Mouse (Mus musculus) v-Abl transformed pro-B cells (cell line): ENCODE data around the gene Atp8a1.

Source experiments
- in situ Hi-C, 2 experiments: fragments of 400-800 bp; cut with MboI; formaldehyde crosslinking; loops; one replicate each; pipeline ENCODE4 v1.15.1; 2025; ENCODE audit not compliant: unreplicated experiment in 2 of 2

The Atp8a1 gene

DNA sequence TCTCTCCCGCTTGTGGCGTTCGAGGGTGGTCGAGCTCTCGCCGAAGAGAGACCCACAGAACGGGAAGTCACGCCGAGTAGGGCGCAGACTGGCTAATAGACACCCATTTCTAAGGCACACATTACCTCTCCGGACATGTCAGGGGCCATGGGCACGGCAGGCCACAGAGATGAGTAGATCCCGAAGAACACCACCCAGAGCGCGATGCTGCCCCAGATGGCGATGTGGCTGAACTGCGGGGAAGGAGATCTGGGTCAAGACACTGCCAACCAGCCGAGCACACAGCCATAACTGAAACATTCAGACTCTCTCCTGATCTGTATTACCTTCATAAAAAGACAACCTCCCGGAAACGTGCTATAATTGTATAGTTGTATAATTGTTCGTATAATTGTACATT lies 199.7 kb downstream of the Atp8a1 start:
- in situ Hi-C loops = no loop called here

- in situ Hi-C loops = no loop called here
Observed at GRCm38 (mm10) chr5:67646756-67647529, 200.3 kb downstream of the Atp8a1 start.

DNA sequence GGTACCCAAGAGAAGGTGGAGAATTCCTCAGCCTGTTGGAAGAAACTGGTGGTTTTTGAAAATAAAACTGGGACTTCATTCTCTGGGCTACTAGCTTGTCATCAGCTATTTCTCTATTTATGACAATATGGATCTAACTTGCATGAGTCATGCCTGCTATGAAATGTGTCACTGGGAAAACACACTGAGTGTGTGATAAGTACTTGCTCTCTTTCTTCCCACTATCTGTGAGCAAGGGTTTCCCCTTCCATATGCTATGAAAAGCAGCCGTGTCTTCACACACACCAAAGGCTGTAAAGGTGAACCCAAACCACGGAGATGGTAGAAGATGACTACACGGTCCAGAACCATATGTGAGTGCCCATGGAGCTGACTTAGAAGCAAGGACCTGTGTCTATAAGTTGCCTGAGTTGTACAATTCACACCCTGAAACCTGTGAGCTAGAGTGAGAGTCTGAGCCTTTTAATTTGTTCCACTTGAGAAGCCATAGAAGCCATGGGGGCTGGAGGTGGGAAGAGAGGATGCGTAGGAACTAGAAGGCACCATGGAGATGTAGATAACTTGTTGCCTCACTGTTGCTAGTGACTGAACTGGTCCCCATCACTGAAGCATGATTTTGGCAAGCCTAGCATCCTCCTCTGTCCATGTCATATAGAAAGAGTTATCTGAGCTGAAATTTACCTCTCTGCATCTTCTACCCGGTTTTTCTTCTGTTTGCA lies 203.5 kb downstream of the Atp8a1 start:
- in situ Hi-C loops = no loop called here

DNA sequence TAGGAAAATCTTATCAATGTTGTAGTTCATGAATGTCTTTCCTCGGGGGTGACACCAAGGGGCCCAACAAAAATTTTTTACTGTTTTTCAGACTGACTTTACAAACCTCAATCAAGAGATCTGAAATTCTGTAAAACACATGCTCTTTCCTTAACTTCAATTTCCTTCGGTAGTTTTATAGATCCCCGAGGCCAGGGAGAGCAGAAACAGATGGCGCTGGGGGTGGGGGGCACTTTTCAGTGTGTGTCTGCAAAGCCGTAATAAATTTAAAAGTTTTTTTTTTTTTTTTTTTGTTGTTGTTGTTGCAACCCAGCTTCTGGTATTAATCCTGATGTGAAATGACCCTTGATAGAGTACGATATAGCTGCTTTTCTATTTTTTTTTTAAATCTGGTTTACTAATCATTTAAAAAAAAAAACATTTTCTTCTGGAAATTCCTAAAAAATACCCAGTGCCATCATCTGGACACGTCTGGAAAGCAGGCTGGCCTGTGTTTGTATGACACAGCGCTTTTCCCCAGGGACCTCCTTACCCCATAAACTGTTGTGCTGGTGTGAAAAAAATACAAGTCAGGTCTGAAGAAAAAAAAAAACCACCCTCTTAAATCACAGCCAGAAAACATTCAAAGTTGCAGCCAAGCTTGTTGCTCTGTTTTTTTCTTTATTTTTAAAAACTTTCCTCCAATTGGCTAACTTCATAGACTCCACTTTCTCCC lies 205.7 kb downstream of the Atp8a1 start:
- in situ Hi-C loops = no loop called here

DNA sequence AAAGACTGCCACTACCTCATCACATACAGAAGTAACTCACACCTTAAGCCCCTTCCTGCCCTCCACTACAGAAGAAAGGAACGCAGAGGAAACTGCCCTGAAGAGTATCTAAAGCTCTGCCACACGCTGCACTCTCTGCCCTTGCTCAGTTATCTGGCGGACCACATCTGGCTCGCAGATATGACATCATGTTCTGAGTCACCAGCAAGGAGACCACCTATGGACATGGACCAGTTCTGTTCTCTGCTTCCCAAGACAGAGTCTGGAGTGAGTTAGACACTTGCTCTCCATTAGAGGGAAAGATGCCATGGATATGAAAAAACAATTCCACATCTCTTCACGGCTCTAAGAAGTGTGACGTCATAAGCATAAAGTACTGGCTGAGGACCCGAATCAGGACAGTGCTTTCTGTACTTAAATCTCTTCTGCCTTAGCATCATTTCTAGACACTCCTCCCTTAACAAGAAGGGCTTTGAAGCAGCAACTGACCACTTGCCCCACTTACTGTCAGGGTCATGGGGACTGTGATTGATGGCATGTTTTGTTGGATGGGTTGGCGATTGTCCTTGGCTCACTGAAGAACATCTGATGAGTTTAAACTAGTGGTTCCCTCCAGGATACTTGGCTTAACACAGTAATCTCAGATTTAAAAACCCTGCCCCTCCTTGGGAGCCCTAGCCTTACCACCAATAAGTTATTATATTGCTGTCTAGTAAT lies 206.5 kb downstream of the Atp8a1 start:
- in situ Hi-C loops = no loop called here

- in situ Hi-C loops = no loop called here
Observed at GRCm38 (mm10) chr5:67634339-67634738, 212.9 kb downstream of the Atp8a1 start.

GRCm38 (mm10) chr5:67633831-67634268 lies 213.4 kb downstream of the Atp8a1 start:
- in situ Hi-C loops = no loop called here

DNA sequence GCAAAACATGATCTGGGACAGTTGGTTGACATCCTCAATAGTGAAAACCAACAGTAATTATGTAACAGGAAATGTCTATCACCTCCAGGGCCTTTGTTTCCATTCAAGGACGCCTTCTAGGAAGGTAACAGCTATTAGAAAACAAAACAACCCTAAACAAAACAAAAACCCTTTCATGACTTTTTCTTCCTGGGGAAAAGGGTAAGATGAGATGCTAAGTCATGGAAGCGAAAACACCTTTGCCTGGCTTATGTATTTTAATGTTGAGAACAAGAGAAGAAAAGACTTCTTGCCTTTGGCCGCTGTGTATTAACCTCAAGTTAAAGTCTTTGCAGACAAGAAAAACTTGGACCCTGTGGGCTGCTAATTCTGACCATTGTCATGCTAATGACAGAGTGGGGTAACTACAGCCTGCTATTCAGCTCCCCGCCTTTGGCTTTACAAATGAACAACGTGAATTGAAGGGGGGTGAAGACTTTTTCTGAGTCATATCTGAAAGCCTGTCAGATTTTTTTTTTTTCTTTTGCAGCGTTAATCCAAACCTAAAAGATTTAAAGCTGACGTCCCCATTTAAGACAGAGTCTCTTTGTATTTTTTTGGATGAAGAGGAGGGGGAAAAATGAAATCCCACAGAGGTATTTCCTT lies 214.0 kb downstream of the Atp8a1 start:
- in situ Hi-C loops = no loop called here

DNA sequence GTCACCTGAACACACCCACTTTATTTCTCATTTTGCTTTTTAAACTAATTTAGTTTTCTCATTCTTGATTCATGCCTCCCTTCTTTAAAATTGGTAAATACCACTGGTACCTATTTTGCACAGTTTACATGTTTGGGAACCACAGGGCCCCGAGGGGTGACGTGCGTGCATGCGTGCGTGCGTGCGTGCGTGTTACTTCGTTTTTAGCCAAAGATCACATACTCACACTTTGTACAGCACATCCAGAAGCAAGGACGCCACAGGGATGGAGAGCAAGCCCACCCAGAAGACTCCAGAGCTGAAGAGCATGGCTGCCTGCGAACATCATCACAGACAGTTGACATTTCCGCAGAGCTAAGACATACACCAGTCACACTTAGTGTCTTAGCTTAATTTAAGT lies 216.0 kb downstream of the Atp8a1 start:
- in situ Hi-C loops = no loop called here

DNA sequence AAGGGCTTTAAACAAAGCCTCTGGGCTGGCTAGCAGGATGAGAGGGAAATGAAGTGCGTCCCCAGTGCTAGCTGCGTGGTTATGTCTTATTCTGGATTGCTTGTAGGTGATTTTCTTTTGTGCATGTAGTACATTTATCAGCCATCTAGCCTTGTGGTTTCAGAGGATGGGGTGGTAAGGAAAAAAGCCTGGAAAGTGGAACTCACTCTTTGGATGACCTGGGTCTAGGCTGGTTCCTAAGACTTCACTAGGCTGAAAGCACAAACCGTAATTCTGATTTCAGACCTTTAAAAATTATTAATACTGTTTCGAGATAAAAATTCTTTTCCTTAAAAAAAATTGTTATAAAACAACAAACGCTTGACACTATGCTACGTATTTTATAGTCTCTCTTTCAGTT lies 217.4 kb downstream of the Atp8a1 start:
- in situ Hi-C loops = no loop called here

- in situ Hi-C loops = no loop called here
Observed at GRCm38 (mm10) chr5:67629440-67629839, 217.8 kb downstream of the Atp8a1 start.

DNA sequence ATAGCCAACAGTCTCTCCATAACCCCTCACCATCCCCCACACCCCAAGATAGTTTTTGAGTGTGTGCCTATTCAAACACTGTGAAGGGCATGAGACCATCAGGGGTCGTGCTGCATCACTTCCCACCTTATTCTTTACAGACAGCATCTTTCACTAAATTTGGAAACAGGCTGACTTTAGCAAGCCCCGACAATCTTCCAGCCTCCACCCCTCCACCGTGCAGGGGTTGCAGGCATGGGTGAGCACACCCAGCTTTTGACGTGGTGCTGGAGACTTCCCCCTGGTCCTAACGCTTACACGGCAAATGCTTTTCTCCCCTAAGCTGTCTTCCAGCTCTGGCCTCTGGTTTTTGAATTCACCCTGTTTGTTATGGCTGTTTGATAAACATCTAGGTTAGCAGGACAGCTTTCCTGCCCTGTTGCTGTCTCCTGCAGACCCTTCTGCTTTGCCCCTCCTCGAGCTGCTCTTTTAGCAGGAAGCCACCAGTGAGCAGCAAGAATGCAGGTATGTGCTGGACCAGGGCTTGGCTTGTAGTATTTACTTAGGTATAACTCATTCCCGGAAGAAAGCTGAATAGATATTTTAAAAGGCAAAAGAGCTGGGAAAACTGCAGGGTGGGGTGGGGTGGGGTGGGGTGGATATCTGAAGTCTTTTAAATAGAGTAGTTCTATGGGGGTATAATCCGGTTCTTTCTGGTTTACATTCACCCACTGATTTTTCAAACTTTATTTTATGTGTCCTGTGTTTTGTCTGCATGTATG lies 218.9 kb downstream of the Atp8a1 start:
- in situ Hi-C loops = no loop called here

DNA sequence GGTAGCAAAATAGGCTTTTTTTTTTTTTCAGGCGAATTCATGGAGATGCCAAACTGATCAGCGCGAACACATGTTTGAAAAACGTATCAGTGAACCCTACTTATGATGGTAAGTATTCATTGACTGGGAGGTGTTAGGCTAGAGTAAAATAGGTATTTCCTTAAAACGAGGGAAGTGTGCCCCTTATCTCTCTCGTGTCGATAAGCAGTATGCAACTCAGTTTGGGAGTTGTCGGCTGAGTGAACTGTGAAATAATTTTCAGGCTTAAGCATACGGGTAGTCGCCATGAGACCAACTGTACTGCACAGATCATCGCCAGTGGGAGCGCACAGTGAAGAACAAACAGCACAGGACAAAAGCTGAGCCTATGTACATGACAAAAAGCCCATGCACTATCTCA lies 226.0 kb downstream of the Atp8a1 start:
- in situ Hi-C loops = no loop called here

GRCm38 (mm10) chr5:67609520-67609837 lies 237.8 kb downstream of the Atp8a1 start:
- in situ Hi-C loops = no loop called here

DNA sequence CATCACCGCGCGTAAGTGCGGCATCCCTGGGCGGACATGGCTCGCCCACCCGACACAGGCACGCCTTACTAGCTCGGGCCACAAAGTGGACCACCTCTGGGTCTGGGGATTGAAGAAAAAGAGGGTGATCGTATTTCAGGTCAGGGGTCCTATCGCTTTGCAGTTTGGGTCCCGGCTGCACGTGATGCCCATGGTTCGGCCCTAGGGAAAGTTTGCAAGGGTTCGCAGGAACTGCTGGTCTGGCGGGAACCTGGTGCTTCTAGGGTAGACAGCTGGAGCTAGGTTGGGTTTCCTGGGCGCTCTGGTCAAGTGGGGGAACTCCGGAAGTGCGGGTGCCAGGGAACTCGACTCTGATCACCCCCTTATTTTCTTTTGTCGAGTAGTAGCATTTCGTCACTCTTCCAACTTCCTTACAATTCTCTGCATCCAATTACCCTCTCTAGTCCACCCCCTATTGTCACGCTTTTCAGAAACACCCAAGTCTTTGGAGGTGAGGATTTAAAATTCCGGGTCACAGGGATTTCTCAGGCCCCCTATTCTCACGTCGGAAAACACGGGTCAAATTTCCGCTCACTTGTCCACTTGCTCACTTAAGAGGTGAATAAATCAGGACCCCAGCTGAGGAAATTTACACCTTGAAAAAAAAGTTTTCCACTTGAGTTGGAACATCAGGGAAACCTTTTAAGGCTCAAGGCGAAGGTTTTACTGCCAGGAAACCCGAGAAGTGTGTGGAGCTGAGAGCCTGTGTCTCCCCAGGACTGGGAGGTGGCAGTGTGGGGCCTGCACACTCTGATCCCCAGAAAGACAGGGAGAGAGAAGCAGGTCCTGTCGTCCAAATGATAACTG lies 238.3 kb downstream of the Atp8a1 start:
- in situ Hi-C loops = no loop called here

DNA sequence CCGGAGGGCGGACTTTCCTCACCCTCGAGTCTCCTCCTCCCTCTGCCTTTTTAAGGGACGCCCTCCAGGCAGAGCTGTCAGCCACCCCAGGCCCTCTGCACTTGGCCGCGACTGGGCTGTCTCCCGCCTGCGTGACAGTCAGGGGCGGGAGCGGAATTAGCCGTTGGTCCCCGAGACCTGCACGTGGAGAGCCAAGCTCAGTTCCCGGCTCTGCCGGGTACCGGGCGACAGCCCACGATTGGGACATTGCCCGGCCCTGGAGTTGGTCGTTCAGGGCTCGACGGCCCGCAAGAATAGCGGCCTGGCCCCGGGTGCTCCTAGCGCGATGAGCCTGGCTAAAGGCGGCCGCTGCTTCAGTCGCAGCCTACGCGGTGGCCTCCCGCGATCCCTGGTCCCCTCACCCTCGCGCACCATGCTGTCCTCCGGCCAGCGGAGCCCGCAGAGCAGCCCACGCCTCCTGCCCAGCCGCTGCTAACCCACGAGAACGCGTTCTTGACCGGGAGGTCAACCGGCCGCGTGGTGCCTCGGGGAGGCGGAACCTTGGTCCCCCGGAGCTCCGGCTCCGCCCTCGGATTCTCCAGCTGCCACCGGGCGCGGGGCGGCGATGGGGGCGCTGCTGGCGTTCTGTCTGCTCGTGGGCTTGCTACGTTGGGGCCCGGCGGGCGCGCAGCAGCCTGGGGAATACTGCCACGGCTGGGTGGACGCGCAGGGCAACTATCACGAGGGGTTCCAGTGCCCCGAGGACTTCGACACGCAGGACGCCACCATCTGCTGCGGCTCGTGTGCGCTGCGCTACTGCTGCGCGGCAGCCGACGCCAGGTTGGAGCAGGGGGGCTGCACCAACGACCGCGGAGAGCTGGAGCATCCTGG lies 239.2 kb downstream of the Atp8a1 start, which contains the start of gene Shisa3:
TSS of gene Shisa3 (plus strand) at position 79 of the 870 bp plus-strand sequence.
- in situ Hi-C loops = no loop called here

DNA sequence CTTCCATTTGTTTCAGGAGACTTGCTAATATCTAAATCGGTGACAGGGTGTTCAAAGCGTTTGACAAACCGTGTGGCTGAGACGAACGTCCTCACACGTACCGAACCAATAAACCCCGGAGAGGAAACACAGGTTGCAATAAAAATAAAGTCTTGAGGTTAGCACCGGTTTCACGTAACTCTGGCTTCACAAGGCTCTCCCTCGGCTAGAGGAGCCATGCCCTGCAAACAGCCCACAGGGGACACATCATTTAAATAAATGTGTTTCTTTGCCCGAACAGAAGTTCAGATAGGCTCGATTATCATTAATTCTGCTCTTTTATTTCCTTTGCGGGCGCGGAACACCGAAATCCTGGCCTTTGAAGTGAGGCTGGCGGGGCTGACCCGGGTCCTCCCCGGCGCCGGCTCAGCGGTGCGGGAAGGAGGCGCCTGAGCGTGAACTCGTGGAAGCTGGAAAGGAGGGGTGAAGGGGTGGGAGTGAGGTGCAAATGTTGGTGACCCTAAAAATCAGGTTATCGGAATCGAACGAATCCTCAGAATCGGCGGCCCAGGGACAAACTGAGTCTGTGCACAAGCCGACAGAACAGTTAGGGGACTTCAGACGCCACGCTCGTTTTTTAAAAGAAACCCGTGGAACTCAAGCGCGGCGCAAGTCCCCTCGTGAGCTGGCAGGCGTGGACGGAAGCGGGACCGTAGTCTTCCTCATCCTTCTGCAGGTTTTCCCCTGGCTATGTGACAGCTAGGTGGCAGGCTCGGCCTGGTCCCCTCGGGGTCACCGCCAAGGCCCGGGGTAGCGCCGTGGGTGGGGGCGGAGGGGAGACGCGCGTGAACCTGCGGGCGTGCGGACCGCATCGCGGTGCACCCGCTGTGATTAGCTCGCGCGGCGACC lies 240.1 kb downstream of the Atp8a1 start:
- in situ Hi-C loops = no loop called here
